11 mouse cellular contexts compared by ENCODE assay signal in genomic region chr4:152908235-152908634, GRCm38 (mm10).
DNase-seq lines count a peak whose midpoint lies in the region; ATAC-seq and TF ChIP-seq lines count a peak whose summit lies in the region.
"Had no signal": no experiment of that assay in that cellular context is flagged by ENCODE, and none has a peak within 500 bp of the region (broad histone marks: within the 10 kb centered on the region; RNA-seq: fewer than 3 reads in every experiment).

No protein-coding gene starts in this region.

- H3K4me3 ChIP-seq in heart, postnatal 0 days (ENCODE audit: low read depth, low read length): no peak overlapping the region
- H3K4me3 ChIP-seq: limb, embryonic 10.5 days had no signal

- TF ChIP-seq CTCF in heart, postnatal 0 days (IDR thresholded peaks at IDR 0.05; ENCODE audit: low read depth): no peak

- no peak for TF ChIP-seq EP300 in heart, postnatal 0 days (IDR thresholded peaks at IDR 0.05; ENCODE audit: low read depth)

- DNase-seq in layer of hippocampus, adult 11-12 months (ENCODE audit: low spot score): peak; percentile 24
- no peak for DNase-seq in layer of hippocampus, postnatal 10 days (ENCODE audit: low spot score in 2 of 2)
- peak; percentile 12 to 22 for DNase-seq in frontal cortex, postnatal 10 days (ENCODE audit: low spot score in 2 of 2)
- peak; percentile 7 for DNase-seq in heart, postnatal 0 days (ENCODE audit: low spot score)
- DNase-seq in left cerebral cortex, postnatal 25 days (ENCODE audit: low spot score in 2 of 2): peak; percentile 51 to 62
- no peak for DNase-seq in adrenal gland, adult 8-10 months
- DNase-seq in thymus, adult 18-20 months: no peak
- no peak for DNase-seq in lung, postnatal 25 days (ENCODE audit: low spot score)
- DNase-seq: adrenal gland, postnatal 36 days had no signal

- 35% methylated on average over 5 of the region's 5 CpGs for WGBS in heart, postnatal 0 days

- no peak overlapping the region for H3K4me2 ChIP-seq in heart, postnatal 0 days (ENCODE audit: low read depth, low read length)

- no peaks in the 10 kb centered on the region for H3K36me3 ChIP-seq in heart, postnatal 0 days (replicated peaks; ENCODE audit: control insufficient read depth, insufficient read depth, low read length)
- H3K36me3 ChIP-seq: G1E; limb, embryonic 10.5 days had no signal

- H3K4me1 ChIP-seq in heart, postnatal 0 days (ENCODE audit: control insufficient read depth, insufficient read depth): no peaks in the 10 kb centered on the region
- H3K4me1 ChIP-seq: limb, embryonic 10.5 days had no signal

- ATAC-seq in heart, postnatal 0 days (ENCODE audit: insufficient read depth, low read depth): peak; percentile 35

- no peaks in the 10 kb centered on the region for H3K9me3 ChIP-seq in heart, postnatal 0 days (replicated peaks; ENCODE audit: control insufficient read depth, low read length)
- H3K9me3 ChIP-seq: limb, embryonic 10.5 days had no signal

- intact Hi-C loops in left cerebral cortex, postnatal 25 days (cut with DNase I): no loop called here

- H3K27ac ChIP-seq in heart, postnatal 0 days (ENCODE audit: low read depth): no peak overlapping the region
- H3K27ac ChIP-seq: limb, embryonic 10.5 days had no signal

- no peaks in the 10 kb centered on the region for H3K27me3 ChIP-seq in heart, postnatal 0 days (ENCODE audit: control insufficient read depth, insufficient read depth, low read length)

- H3K9ac ChIP-seq in heart, postnatal 0 days (replicated peaks; ENCODE audit: low read depth, low read length): no peak overlapping the region

Comparison
In these comparisons a context has a peak if more than half of its experiments do, and no peak if none do; other contexts are left out.
1. DNase-seq: peak in layer of hippocampus, adult 11-12 months (single experiment), frontal cortex, postnatal 10 days (2 of 2), heart, postnatal 0 days (single experiment) and left cerebral cortex, postnatal 25 days (2 of 2); none in layer of hippocampus, postnatal 10 days (0 of 2), adrenal gland, adult 8-10 months (single experiment), thymus, adult 18-20 months (0 of 2) and lung, postnatal 25 days (single experiment).